Mouse (Mus musculus): ENCODE results near the gene Cyp2s1.

Gene Cyp2s1

DNA sequence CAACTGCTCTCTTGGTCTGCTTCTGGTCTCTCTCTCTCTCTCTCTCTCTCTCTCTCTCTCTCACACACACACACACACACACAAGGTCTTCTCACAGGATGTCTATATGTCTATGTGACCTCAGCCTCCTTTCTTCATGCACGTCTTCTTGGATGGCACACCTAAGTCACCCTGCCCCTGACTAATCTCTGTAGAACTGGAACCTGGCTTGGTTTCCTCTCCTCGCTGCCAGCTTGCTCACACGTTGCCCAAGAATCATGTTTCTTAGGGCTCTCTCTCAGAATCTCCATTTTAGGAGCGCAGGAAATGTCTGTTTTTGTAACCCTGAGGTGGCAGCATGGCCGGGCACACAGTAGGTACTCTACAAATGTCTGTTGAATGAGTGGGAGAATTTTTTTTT is 36.7 kb downstream of the Cyp2s1 start:
- no peak for DNase-seq

DNA sequence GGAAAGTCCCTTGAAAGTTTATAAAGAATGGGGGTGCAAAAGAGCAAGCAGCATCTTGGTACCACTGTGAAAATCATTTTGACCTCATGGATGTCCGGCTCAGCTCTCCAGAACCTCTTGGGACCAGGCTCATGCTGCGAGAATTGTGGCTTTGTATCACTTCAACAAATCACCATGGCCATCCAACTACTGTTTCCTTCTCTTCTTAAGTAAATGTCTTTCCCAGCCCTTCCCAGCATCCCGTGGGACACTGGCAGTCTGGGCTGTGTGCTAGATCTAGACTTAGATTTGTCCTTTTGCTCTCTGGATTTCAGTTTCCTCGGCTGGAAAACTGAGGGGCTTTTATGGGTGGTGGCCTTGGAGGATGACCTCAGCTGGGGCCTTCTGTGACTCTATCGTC is 48.5 kb downstream of the Cyp2s1 start:
- DNase-seq, result no peak

DNA sequence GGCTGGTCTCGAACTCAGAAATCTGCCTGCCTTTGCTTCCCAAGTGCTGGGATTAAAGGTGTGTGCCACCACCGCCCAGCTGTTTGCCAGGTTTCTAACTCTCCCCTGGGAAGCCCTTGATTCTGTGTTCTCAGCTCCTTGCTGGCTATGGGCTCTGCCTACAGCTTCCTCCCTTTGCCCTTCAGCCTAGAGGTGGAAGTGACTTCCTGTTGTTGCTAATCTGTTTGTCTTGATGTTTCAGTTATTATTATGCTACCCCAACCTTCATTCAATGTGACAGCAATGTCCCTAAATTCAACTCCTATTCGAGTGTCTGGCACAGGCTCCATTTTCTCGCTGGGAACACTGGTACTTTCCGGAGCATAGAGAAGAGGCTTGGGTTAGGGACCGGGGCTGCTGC is 50.6 kb downstream of the Cyp2s1 start:
- DNase-seq, result no peak

DNA sequence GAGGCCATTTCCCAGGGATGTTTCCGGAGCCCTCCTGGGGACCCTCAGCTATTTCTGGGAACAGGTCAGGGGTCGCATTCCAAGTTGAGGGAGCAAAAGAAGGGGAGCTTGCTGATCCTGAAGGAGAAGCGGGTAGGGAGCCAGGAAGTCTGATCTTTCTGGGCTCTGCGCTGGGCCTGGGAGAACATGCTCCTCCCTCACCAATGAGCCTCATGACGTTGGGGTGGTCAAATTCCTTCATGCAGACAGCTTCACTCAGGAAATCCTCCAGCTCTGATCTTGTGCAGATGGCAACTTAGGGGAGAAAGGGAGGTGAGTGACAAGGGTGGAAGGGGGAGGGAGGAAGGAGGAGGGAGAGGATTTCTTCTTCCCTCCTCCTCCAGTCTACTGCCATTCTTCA is 52.5 kb downstream of the Cyp2s1 start:
- DNase-seq, result no peak

DNA sequence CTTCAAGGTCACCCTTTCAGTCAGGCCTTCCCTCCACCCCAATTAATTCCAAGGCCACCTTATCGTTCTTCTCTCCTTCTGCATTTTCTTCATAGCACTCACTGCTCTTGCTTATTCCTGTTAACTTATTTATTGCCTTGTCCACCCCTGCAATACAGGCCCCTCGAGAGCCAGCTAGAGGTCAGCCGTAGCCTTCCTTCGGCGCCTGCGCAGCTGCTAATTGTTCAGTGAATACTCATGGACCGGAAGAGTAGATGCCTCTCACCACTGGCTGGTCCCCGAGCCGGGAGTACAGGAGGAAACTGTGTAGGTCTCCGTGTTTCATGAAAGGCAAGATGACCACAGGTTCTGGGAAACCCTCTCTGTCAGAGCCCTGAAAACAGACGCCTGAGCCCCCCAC is 53.0 kb downstream of the Cyp2s1 start:
- DNase-seq, result no peak

DNA sequence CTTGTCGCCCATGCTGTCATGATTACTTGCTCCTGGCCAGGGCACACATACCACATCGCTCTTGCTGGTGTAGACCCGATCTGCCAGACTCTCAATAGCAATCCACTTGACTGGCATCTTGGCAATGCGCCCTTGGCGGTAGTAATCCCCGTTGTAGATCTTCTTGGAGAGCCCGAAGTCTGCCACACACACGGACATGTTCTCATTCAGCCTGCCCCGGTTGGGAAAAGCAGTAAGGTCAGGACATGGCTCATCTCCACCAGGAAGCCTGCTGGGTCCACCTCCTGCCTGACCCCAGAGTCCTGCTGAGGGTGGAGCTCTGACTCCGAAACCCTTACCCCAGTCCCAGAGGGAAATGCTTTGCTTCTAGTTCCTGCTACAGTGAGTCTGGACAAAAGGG is 55.4 kb downstream of the Cyp2s1 start:
- DNase-seq, result no peak

DNA sequence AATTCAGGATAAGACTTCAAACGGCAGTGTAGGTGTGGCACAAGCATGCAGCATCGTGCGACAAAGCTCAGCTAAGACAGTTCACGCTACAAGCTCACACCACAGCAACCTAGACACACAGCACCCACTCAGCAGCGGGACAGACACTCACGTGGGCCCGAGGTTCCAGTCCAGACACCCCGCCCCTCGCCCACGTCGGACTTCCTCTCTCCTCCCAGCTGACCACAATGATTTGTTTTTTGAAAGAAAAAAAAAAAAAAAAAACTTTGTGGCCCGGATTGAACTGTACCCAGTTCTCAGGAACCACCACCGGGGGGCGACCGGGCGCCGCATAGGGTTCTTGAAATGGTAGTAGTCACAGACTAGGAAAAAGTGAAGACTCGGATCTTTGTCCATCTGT is 60.7 kb downstream of the Cyp2s1 start:
- DNase-seq, result peak; percentile 92

DNA sequence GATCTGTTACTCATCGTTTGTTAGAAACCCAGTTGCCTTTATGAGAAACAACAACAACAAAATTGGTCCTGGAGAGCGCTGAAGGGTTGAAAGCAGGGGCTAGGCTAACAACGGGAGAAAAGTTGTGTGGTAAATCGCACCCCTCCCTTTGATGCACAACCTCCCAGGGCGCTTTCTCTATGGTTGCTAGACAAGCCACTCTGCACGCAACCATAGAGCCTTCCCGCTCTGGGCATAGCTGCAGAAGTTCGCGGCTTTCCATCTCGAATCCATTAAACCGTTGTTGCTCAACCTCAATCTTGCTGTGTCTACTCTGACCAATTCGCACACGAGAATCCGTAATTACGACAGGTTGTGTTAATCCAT is 61.3 kb downstream of the Cyp2s1 start:
- DNase-seq, result no peak

DNA sequence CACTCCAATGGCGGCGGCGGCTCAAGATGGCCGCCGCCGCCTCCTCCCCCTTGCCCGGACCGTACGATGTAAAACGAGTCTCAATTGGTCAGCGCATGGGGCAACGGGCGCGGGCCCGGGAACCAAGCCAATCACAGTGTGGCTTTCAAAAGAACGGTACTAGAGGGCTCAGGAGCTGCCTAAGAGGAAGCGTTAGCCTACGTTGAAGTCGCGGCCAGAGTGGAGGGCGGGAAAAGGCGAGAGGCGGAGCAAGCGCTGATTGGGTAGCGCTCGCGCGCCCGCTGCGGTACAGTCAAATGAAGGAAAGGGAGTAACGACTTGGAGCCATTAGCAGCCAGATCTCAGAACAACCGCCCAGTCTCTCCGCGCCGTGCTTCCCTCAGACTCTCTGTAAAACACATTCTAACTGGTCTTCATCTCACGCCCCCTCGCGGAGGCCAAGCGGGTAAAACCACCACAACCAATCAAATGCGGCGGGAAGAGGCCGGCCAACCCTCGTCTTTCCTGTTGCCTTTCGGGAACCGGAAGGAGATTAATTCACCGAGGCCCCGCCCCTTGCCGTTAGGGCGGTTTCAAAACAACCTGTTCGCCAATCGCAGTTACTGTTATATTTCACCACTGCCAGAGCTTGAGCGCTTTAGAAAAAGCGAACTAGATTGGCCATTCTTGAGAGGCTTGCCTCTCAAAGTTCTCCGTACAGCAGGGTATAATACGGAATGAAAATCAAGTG is 61.8 kb downstream of the Cyp2s1 start, which contains the start of gene Hnrnpul1:
Hnrnpul1 (minus strand) TSS at position 20 of the 730 bp plus-strand sequence.
- DNase-seq, result peak; percentile 99

DNA sequence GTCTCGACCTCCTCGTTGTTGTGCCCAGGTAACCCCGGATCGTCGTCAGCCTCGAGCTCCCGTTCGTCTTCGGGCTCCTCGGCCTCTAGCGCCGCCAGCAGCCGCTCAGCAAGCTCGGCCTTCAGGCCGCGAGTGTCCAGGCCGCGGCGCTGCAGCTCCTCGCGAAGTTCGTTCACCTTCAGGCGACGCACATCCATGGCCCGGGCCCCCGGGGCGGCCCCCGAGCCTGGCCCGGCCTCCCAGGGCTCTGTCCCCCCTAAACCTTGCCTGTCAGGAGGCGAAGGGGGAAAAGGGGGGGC is 62.3 kb downstream of the Cyp2s1 start:
- DNase-seq, result no peak

DNA sequence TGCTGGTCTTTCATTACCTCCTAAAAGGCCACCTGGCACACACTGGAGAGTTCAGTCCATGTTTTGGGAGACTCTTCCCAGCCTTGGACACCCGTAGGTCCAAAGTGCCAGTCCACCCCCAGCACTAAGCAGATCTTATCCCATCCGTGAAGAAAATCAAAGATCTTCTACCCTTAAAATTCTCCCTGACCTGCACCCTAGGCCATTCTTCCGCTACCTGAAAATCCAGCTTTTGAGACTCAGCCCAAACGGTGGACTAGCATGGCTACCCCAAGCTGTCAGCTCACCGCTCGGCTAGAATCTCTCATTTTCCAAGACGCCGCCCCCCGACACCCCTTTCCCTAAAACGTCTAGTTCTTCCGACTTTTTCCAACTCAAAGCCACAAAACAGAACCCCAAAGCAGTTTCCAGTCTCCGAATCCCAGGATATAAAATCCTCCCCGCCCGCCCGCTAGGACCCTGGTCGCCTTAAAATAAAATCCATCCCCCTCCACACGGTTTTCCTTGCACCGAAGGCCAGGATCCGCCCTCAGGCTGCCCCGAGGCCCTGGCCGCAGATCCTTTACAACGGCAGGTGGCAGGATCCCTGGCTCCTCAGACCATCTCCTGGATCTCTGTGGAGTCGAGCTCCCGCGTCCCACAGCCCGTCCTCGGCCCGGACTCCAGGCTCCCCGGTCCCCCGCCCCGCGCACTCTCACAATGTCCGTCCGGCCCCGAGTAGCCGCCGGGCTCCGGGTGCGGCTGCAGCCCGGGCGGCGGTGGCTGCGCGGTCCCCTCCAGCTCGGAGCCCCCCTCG is 62.9 kb downstream of the Cyp2s1 start:
- DNase-seq, result no peak

DNA sequence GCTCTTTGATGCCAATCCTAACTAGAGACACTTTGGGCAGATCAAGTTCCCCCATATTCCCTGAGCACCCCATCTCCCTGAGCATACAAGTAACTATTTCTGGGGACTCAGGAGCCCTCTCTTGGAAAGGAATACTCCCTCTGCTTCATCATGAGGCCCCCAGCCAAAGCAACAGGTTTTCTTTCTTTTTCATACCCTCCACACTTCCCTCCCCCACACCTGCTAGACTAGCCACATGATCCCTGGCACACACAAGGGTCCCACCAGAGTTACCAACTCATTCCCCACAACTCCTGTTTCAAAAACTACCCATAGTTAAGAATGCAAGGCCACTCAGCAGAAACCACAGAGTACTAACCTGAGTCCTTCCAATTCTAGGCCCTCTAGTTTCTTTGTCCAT is 63.6 kb downstream of the Cyp2s1 start:
- no peak for DNase-seq
